Mouse (Mus musculus): Measurements from ENCODE around the gene Nr4a1.

Gene Nr4a1

GRCm38 (mm10) chr15:101283911-101284750 lies 30.1 kb downstream of the Nr4a1 start, which contains the start of gene Atg101:
Gene Atg101 (plus strand): TSS chr15:101284272.
- peak; percentile 85 for DNase-seq (ENCODE audit: low read depth, low spot score)

GRCm38 (mm10) chr15:101286129-101286770 lies 32.2 kb downstream of the Nr4a1 start:
- DNase-seq (ENCODE audit: low read depth, low spot score), result no peak

- DNase-seq (ENCODE audit: low read depth, low spot score), result no peak
These were observed 33.3 kb downstream of the Nr4a1 start for GRCm38 (mm10) chr15:101287361-101287760.

- no peak for DNase-seq (ENCODE audit: low read depth, low spot score)
These were observed 36.3 kb downstream of the Nr4a1 start for GRCm38 (mm10) chr15:101290354-101290753.

DNA sequence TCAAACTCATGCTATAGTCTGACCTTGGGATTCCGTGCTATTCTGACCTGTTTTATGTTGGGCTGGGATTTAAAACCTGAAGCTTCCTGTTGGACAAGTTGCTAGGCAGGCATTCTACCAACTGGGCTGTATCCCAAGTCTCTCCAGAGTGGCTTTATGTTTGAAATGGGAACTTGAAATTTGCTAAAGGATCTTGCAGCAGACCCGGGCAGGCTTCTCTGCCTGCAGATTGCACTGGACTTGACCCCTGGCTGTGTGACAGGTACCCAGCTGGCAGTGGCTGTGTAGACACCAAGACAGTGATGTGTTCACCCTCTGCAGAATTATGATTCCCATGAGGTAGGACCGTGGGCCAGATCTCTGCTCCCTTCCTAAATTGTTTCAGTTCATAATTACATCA lies 37.9 kb downstream of the Nr4a1 start:
- DNase-seq (ENCODE audit: low read depth, low spot score), result no peak

DNA sequence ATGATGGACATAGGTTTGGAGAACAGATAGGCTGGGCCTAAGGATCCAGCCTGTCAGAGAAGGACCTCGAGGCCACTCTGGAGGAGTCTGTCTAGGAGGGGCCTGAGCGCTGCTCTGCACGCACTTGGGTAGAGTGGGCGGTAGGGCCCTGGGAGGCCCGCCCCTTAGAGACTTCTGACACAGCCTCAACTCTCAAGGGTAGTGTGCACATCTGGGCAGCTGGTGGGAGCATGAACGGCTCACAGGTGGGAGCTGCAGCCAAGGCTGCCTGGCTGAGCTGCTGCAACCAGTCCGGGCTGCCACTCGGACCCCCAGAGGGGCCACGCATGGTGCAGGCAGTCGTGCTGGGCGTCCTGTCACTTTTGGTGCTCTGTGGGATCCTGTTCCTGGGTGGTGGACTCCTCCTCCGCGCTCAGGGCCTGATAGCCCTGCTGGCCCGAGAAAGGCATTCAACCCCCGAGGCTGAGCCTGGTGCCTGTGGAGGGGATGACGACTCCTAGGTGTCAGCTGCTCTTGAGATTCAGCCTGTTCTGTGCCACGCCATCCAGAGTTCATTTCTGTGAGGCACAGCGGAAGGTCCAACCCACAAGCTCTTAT lies 39.1 kb downstream of the Nr4a1 start, which contains the start of gene 6030408B16Rik:
6030408B16Rik (plus strand) TSS at position 188 of the 597 bp plus-strand sequence.
- no peak for DNase-seq (ENCODE audit: low read depth, low spot score)

GRCm38 (mm10) chr15:101294028-101294894 lies 40.2 kb downstream of the Nr4a1 start:
- DNase-seq (ENCODE audit: low read depth, low spot score), result no peak

GRCm38 (mm10) chr15:101295106-101295505 lies 41.0 kb downstream of the Nr4a1 start:
- no peak for DNase-seq (ENCODE audit: low read depth, low spot score)

GRCm38 (mm10) chr15:101295616-101296015 lies 41.5 kb downstream of the Nr4a1 start:
- no peak for DNase-seq (ENCODE audit: low read depth, low spot score)

- DNase-seq (ENCODE audit: low read depth, low spot score), result no peak
These were observed 42.0 kb downstream of the Nr4a1 start for GRCm38 (mm10) chr15:101296091-101296490.

DNA sequence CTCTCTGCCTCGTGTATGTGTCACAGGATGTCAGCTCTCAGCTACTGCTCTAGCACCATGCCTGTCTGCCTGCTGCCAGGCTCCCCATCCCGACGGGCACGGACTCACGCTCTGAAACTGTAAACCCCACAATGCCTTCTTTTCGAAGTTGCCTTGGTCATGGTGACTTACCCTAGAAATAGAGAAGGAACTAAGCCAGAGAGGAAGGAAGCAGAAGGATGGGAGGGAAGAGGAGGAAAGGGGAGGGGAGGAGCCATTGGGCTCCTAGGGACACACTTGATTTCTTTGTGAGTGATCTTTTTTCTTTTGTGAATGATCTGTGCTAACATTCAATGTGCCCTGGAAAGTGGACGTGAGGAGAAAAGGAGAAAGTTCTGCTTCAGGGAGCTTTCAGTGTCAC lies 43.9 kb downstream of the Nr4a1 start:
- DNase-seq (ENCODE audit: low read depth, low spot score), result no peak

GRCm38 (mm10) chr15:101298550-101298949 lies 44.5 kb downstream of the Nr4a1 start:
- no peak for DNase-seq (ENCODE audit: low read depth, low spot score)

GRCm38 (mm10) chr15:101299480-101299960 lies 45.5 kb downstream of the Nr4a1 start:
- no peak for DNase-seq (ENCODE audit: low read depth, low spot score)

DNA sequence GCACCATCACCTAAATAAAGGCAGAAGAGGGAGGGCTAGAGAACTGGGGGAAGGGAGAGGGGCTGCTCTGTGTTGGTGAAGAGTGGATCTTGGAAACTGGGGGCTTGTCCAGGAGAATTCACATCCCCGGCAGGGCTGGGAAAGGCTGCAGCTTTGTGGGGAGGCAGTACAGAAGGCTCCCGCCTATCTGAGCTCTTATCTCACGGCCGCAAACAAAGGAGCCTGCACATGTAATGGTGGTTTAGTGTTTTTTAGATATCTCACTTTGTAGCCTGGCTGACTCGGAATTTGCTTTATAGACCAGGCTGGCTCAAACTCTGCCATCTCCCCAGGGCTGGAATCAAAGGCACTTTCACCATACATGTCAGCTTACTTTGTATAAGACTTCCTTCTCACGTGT lies 46.1 kb downstream of the Nr4a1 start:
- no peak for DNase-seq (ENCODE audit: low read depth, low spot score)

GRCm38 (mm10) chr15:101302201-101302600 lies 48.1 kb downstream of the Nr4a1 start:
- DNase-seq (ENCODE audit: low read depth, low spot score), result no peak

DNA sequence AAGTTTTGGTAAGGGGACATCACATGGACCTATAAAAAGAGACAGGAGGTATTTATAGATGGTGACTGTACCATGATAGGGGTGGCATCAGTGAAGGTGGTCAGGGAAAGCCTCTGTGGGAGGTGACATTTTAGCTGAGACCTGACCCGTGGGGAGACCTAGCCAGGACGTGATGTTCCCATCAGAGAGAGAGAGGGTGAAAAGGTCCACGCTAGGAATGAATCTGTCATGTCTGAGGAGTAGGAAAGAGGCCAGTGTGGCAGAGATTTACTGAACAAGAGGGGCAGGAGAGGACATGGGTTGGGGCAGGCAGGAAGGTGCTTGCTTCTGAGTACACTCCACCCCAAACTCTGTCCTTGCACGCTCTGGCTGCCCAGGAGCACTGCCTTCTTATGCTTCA lies 49.8 kb downstream of the Nr4a1 start:
- no peak for DNase-seq (ENCODE audit: low read depth, low spot score)

DNA sequence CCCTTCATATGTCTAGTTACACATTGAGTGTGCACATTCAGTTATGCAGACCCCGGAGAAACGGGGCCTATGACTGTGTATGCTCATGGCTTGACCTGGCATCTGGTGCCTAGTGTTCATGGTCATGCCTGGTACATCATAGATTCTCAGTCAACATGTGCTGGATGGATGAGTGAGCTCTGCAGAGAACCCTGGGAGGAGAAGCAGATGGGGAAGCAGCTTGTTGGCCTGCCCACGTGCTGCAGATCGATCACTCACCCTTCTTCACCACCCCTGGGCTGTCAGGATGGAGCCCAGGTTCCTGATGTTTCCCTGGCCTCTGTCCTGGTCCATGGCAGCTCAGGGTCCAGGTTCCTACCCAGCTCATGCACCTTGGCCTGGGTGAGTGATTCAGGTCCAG lies 52.4 kb downstream of the Nr4a1 start:
- DNase-seq (ENCODE audit: low read depth, low spot score), result no peak

GRCm38 (mm10) chr15:101308440-101309348 lies 54.6 kb downstream of the Nr4a1 start:
- DNase-seq (ENCODE audit: low read depth, low spot score), result no peak

DNA sequence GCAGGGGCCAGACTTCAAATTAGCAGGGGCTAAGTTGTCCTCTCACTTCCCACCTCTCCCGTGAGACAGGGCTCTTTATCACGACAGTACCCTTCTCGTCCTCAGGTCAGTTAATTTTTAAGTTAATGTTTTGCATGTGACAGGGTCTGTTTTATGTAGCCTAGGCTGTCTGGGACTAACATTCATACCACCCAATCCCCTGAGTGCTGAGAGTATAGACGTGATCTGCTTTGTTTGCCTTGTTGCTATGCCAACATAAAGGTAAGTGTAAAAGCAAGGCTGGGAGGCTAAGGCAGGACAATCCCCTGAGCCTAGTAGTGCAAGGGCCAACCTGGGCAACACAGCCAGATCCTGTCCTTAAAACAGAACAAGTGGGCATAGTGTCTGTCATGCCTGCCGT lies 55.4 kb downstream of the Nr4a1 start:
- no peak for DNase-seq (ENCODE audit: low read depth, low spot score)

DNA sequence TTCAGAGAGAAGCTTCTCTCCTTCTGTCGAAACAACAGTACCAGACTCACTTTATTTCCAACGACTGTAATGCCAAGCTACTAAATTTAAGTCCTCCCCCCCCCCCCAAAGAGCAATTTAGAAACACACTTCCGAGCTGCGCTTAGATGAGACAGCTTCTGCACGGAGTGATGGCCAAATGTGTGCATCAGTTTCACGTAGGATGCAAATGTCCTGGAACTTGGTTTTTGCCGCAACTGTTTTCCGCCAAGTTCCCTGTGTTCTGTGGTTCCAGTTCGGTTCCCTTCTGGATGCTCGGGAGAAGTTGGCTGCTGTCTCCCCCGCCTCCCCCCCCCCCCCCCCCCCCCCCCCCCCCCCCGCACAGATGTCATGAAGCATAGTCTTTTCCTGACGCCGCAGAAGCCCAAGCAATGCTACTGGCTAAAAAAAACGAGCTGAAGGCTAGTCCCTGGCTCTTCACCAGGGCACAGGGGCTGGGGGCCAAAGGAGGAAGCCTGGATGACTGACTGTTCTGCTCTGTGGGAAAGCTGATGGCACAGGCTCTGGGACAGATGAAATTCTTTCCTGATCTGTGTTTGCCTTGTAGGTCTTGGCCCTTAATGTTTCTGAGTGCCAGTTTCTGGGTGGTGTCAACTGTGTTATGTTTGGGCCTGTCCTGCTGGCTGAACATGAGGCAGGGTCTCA lies 57.2 kb downstream of the Nr4a1 start:
- DNase-seq (ENCODE audit: low read depth, low spot score), result no peak
